Mouse (Mus musculus): ENCODE data around the gene Mccc1. TPM values are rescaled to one million over a fixed set of nuclear protein-coding genes. Genes with fewer than 3 reads are reported as not detected.
A peak's percentile ranks its signal among the peaks of the same experiment; 100 is the strongest.

The Mccc1 gene
- total RNA-seq, 4 experiments from 2014 or later = 30.8 to 35.0 (median 31.7) TPM

GRCm38 (mm10) chr3:35966493-35966892 lies 34.0 kb downstream of the Mccc1 start:
- no peak for DNase-seq (ENCODE audit: low spot score in 2 of 2)

- no peak for DNase-seq (ENCODE audit: low spot score in 2 of 2)
Measured at GRCm38 (mm10) chr3:35964928-35965327, 35.5 kb downstream of the Mccc1 start.

GRCm38 (mm10) chr3:35963921-35964320 lies 36.6 kb downstream of the Mccc1 start:
- DNase-seq (ENCODE audit: low spot score in 2 of 2) = no peak

- DNase-seq (ENCODE audit: low spot score in 2 of 2) = no peak
Measured at GRCm38 (mm10) chr3:35963401-35963800, 37.1 kb downstream of the Mccc1 start.

- DNase-seq (ENCODE audit: low spot score in 2 of 2) = no peak
Measured at GRCm38 (mm10) chr3:35962967-35963366, 37.5 kb downstream of the Mccc1 start.

GRCm38 (mm10) chr3:35957230-35957629 lies 43.2 kb downstream of the Mccc1 start:
- DNase-seq (ENCODE audit: low spot score in 2 of 2) = no peak

GRCm38 (mm10) chr3:35954901-35955575 lies 45.4 kb downstream of the Mccc1 start:
- no peak for DNase-seq (ENCODE audit: low spot score in 2 of 2)

- DNase-seq (ENCODE audit: low spot score in 2 of 2) = no peak
Measured at GRCm38 (mm10) chr3:35953816-35954215, 46.7 kb downstream of the Mccc1 start.

- no peak for DNase-seq (ENCODE audit: low spot score in 2 of 2)
Measured at GRCm38 (mm10) chr3:35953184-35953583, 47.3 kb downstream of the Mccc1 start.

- DNase-seq (ENCODE audit: low spot score in 2 of 2) = no peak
Measured at GRCm38 (mm10) chr3:35948197-35948596, 52.3 kb downstream of the Mccc1 start.

GRCm38 (mm10) chr3:35940520-35941135 lies 59.9 kb downstream of the Mccc1 start:
- DNase-seq (ENCODE audit: low spot score in 2 of 2) = no peak

- DNase-seq (ENCODE audit: low spot score in 2 of 2) = no peak
Measured at GRCm38 (mm10) chr3:35940047-35940446, 60.4 kb downstream of the Mccc1 start.

- DNase-seq (ENCODE audit: low spot score in 2 of 2) = no peak
Measured at GRCm38 (mm10) chr3:35937345-35937744, 63.1 kb downstream of the Mccc1 start, which contains the start of gene Dcun1d1. Dcun1d1 (minus strand) TSS chr3:35937445.

GRCm38 (mm10) chr3:35933405-35933777 lies 67.1 kb downstream of the Mccc1 start:
- no peak for DNase-seq (ENCODE audit: low spot score in 2 of 2)

- peak; percentile 53 to 71 for DNase-seq (ENCODE audit: low spot score in 2 of 2)
Measured at GRCm38 (mm10) chr3:35932735-35933404, 67.6 kb downstream of the Mccc1 start.

- peak; percentile 14 to 26 for DNase-seq (ENCODE audit: low spot score in 2 of 2)
Measured at GRCm38 (mm10) chr3:35931896-35932727, 68.4 kb downstream of the Mccc1 start.

- no peak for DNase-seq (ENCODE audit: low spot score in 2 of 2)
Measured at GRCm38 (mm10) chr3:35931359-35931758, 69.1 kb downstream of the Mccc1 start.

GRCm38 (mm10) chr3:35929831-35930230 lies 70.6 kb downstream of the Mccc1 start:
- no peak for DNase-seq (ENCODE audit: low spot score in 2 of 2)

- DNase-seq (ENCODE audit: low spot score in 2 of 2) = no peak
Measured at GRCm38 (mm10) chr3:35929406-35929805, 71.1 kb downstream of the Mccc1 start.

- no peak for DNase-seq (ENCODE audit: low spot score in 2 of 2)
Measured at GRCm38 (mm10) chr3:35925852-35926251, 74.6 kb downstream of the Mccc1 start.

- DNase-seq (ENCODE audit: low spot score in 2 of 2) = no peak
Measured at GRCm38 (mm10) chr3:35924007-35924406, 76.5 kb downstream of the Mccc1 start.

- DNase-seq (ENCODE audit: low spot score in 2 of 2) = no peak
Measured at GRCm38 (mm10) chr3:35923495-35923894, 77.0 kb downstream of the Mccc1 start.

Measured in gastrocnemius, adult 8-10 months (tissue).